Mouse (Mus musculus) stomach, postnatal 0 days (tissue): ENCODE measurements around the gene Hist1h4h.

Source experiments
- CTCF ChIP-seq: IDR thresholded peaks from 2 replicates; pipeline ENCODE4 v1.5.1; 2016; ENCODE audit warnings: antibody characterized with exemption, low read depth, mild to moderate bottlenecking, moderate library complexity
- EP300 ChIP-seq: optimal IDR thresholded peaks from 2 replicates; pipeline ENCODE3; 2016; ENCODE audit warnings: antibody characterized with exemption

DNA sequence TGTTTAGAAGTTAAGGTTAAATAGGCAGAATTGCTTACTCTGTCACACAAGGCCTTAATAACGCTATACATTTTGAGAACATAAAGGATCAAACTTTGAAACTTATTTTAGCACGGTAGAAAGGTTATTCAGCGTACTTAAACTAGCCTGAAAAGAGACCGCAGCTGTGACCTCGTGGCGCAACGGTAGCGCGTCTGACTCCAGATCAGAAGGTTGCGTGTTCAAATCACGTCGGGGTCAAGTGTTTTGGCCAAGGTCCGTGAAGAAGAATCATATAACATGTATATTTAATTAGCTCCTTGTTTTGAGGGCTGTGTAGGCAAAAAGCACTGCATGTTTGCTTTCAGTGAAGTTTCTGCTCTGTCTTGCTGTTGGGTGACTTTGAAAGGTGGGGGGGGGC is 24.5 kb upstream of the Hist1h4h start:
- TF ChIP-seq CTCF: no peak
- no peak for TF ChIP-seq EP300
